Mouse (Mus musculus) hindbrain, embryonic 14.5 days (tissue): Measurements from ENCODE around the gene Gtf3c1. TPM values are rescaled to one million over a fixed set of nuclear protein-coding genes. Genes with fewer than 3 reads are reported as not detected.
A peak's percentile ranks its signal among the peaks of the same experiment; 100 is the strongest.

Experiments
- ATAC-seq: fragments of 200-750 bp; cut with Nextera tagmentation; 2 replicates; pipeline ENCODE4 v1.8.0; 2017; ENCODE audit warnings: moderate number of reproducible peaks, mild to moderate bottlenecking, moderate TSS enrichment, moderate library complexity; ENCODE audit not compliant: low FRiP score
- DNase-seq: peaks from one replicate; pipeline ENCODE4 v3.0.0-alpha.2; 2015; ENCODE audit warnings: low spot score
- H3K27ac ChIP-seq: fragments of 300-500 bp; sonication (generic); 2 replicates; pipeline ENCODE4 v1.5.1; 2014; ENCODE audit warnings: mild to moderate bottlenecking, moderate library complexity
- H3K27me3 ChIP-seq: fragments of 300-500 bp; sonication (generic); 2 replicates; pipeline ENCODE4 v1.6.1; 2014; ENCODE audit warnings: mild to moderate bottlenecking, low read length, mixed read lengths; ENCODE audit not compliant: control insufficient read depth, insufficient read depth
- H3K36me3 ChIP-seq: fragments of 300-500 bp; sonication (generic); replicated peaks from 2 replicates; pipeline ENCODE4 v1.6.1; 2014; ENCODE audit not compliant: control insufficient read depth, insufficient read depth
- H3K4me1 ChIP-seq: fragments of 300-500 bp; sonication (generic); replicated peaks from 2 replicates; pipeline ENCODE4 v1.6.1; 2014; ENCODE audit warnings: antibody characterized with exemption, low read length, mixed read lengths; ENCODE audit not compliant: control insufficient read depth, insufficient read depth
- H3K4me2 ChIP-seq: fragments of 300-500 bp; sonication (generic); replicated peaks from 2 replicates; pipeline ENCODE4 v1.6.1; 2014; ENCODE audit warnings: mild to moderate bottlenecking, moderate library complexity
- H3K4me3 ChIP-seq: fragments of 300-500 bp; sonication (generic); replicated peaks from 2 replicates; pipeline ENCODE4 v1.5.1; 2014; ENCODE audit warnings: mild to moderate bottlenecking, low read length
- H3K9ac ChIP-seq: fragments of 300-500 bp; sonication (generic); 2 replicates; pipeline ENCODE4 v1.6.1; 2014
- H3K9me3 ChIP-seq: fragments of 300-500 bp; sonication (generic); 2 replicates; pipeline ENCODE4 v1.6.1; 2016; ENCODE audit warnings: low read length; ENCODE audit not compliant: control insufficient read depth
- WGBS: fragments of 180-500 bp; shearing (Covaris S2); extraction: QIAGEN DNeasy Blood & Tissue Kit; methylation state at CpG from one replicate; pipeline ENCODE4 v1.1.7; 2014; 5-methylcytosine and 5-hydroxymethylcytosine counted together
- polyA plus RNA-seq: library from polyadenylated mRNA; unstranded; fragments of >200 nt; fragmentation: Nextera tagmentation; extraction: Ambion mirVana; gene quantifications from 2 replicates; pipeline ENCODE4 v1.2.1, GENCODE M21; 2014

Gtf3c1 gene
- polyA plus RNA-seq, 1 experiment from 2014 or later = 33.7 TPM

DNA sequence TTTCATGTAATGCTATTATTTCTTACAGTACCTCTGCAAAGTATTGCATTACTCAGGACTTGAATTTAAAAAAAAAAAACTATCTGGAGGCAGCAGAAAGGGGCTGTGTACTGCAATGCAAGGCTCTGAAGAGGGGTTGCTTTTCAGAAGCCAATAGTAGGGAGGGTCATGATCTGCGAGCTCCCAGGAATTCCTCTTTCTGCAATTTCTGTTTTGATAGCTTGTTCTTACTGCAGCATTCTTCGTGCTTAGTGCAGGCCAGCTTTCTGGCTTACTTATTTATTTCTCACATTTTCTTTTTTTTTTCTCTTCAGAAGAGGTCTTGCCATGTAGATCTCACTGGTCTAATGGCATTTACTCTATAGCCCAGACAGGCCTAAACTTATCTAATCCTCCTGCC, 32.9 kb upstream of the Gtf3c1 start:
- DNase-seq = no peak
- no peak overlapping the region for H3K27ac ChIP-seq
- no peaks in the 10 kb centered on the region for H3K9me3 ChIP-seq
- H3K4me2 ChIP-seq = no peak overlapping the region
- H3K4me3 ChIP-seq = no peak overlapping the region
- no peaks in the 10 kb centered on the region for H3K4me1 ChIP-seq
- no peak for ATAC-seq
- H3K27me3 ChIP-seq = no peaks in the 10 kb centered on the region
- no peaks in the 10 kb centered on the region for H3K36me3 ChIP-seq
- WGBS = 84% methylated on average over 2 of the region's 2 CpGs
- H3K9ac ChIP-seq = no peak overlapping the region

DNA sequence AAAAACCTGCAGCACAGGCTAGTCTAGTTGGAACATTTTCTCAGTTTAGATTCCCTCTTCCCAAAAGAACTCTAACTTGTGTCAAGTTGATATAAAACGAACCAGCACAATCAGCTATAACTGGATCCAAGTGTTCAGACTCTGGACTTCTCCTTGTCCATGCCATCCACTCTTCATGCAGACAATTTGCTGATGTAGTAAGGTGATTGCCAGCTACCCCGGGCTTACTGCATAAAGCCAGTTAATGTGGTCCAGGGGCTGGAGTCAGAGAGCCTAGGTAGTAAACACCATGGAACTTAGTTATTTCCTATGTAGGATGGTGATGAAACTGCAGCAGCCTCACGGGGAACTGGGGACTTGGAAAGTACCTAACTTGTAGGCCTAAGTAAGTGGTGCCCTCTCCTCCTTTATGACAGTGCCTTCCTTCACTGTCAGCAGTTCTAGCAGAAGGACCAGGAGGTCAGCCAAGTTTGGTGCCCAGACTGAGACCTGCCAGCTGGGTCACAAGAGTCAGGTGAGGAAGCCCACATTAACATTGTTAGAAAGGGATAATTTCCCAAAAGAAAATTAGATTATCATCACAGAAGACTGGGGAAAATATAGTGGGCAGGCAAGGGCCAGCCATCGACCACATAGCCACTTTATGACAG, 28.9 kb upstream of the Gtf3c1 start:
- Histone ChIP-seq H3K36me3 (no peaks in the 10 kb centered on the region), H3K27ac (no peak overlapping the region), H3K27me3 (no peaks in the 10 kb centered on the region), H3K4me1 (peaks cover 3% of the 10 kb centered on the region; the same call in 1 of the 2 replicates), H3K9ac (no peak overlapping the region), H3K4me3 (no peak overlapping the region), H3K9me3 (no peaks in the 10 kb centered on the region), H3K4me2 (no peak overlapping the region)
- 89% methylated on average over 4 of the region's 4 CpGs for WGBS
- ATAC-seq (no peak), DNase-seq (no peak)

DNA sequence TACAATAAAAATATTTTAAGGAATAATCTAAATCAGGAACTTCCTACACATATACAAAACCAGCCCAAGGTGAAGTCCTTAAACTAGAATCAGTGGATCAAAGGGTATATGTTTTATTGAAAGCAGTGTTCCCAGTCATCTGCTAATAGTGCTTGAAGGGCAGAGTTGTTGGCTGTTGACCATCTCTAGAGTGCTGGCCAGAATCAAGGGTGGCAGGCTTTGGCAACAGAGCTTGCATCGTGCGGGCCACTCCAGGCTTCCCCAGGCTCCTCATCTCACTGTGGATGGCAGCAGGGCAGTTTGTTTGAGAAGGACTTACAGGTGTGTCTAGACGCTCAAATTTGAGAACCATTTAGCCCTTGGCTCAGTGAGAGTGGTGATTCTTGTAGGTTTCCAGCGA, 26.2 kb upstream of the Gtf3c1 start:
- Histone ChIP-seq H3K4me1 (peaks cover 8% of the 10 kb centered on the region; the same call in 1 of the 2 replicates), H3K9me3 (no peaks in the 10 kb centered on the region), H3K36me3 (no peaks in the 10 kb centered on the region), H3K4me2 (no peak overlapping the region), H3K27me3 (no peaks in the 10 kb centered on the region), H3K27ac (no peak overlapping the region), H3K9ac (no peak overlapping the region), H3K4me3 (no peak overlapping the region)
- 93% methylated on average over 4 of the region's 4 CpGs for WGBS
- no peak for ATAC-seq
- DNase-seq = no peak

DNA sequence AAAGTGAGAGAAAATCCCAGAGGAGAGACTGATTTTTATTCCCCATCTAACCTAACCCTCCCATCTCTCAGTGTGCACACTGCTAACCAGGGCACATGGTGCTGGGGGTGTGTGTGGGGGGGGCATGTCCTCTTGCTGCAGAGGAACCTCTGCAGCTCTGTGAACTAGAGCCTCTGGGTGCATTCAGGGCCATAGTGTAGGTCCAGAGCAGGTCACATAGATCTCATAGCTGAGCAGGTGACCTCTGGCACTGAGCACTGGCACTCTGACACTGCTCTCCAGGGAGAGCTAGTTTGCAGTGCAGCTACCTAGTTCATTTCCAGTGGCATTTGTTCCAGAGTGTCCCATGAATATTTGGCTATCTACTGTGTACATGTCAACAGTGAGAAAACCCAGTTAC, 24.1 kb upstream of the Gtf3c1 start:
- Histone ChIP-seq H3K27ac (no peak overlapping the region), H3K4me2 (no peak overlapping the region), H3K4me3 (no peak overlapping the region), H3K9ac (no peak overlapping the region), H3K36me3 (no peaks in the 10 kb centered on the region), H3K4me1 (peaks cover 8% of the 10 kb centered on the region; the same call in 1 of the 2 replicates), H3K27me3 (no peaks in the 10 kb centered on the region), H3K9me3 (no peaks in the 10 kb centered on the region)
- DNase-seq = no peak
- ATAC-seq = no peak

DNA sequence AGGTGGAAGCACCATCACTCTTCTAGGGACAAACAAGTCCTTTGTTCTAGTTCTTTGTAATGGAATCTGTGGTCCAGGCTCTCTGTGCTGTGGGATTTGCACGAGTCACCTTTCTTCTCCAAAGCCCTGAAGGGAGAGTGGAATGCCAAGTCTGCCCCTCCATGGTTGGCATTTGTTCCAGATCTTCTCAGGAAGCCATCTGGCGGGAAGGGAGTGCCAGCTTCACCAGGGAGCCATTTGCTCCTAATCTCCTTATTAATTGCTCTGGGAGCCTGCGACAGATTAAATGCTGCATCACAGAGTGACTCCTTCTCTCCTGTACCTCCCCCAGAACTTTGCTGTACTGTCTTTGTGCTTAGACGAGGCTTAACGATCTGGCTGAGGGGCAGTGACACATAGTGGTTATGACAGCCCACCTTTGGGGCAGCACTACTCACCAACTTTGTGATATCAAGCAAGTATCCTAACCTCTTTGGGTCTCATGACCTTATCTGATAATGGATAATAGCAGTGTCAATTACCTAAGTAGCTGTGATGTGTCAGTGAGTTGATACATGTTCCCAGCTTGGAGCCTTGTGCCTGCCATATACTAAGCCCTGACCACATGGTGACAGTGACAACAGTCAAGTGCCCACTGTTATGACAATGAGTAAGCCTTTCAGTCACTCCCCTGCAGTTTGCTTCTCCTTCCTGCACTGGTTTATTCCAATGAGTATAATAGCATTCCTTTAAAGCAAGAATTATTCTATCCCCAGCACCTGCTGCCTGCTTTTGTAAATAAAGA, 15.8 kb upstream of the Gtf3c1 start:
- ATAC-seq (no peak), DNase-seq (peak; percentile 44)
- Histone ChIP-seq H3K27ac (no peak overlapping the region), H3K4me1 (peaks cover 9% of the 10 kb centered on the region), H3K4me3 (no peak overlapping the region), H3K36me3 (no peaks in the 10 kb centered on the region), H3K9ac (no peak overlapping the region), H3K4me2 (no peak overlapping the region), H3K27me3 (no peaks in the 10 kb centered on the region), H3K9me3 (no peaks in the 10 kb centered on the region)
- whole genome bisulfite sequencing = 42% methylated on average over 5 of the region's 5 CpGs

DNA sequence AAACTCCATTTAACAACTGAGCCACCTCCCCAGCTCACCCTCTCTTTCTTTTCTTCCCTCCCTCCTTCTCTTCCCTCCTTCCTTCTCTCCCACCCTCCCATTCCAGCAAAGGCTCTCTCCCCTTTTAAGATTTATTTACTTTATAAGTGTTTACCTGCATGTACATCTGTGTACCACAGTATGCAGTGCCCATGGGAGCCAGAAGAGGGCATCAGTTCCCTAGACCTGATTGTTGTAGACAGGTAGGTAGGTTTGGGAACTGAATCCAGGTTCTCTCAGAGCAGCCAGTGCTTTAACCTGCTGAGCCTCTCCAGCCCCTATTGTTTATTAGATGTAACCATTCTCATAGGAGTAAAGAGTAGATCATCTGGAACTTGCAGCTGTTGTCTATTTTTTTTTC, 14.5 kb upstream of the Gtf3c1 start:
- no peak overlapping the region for H3K27ac ChIP-seq
- no peak for DNase-seq

DNA sequence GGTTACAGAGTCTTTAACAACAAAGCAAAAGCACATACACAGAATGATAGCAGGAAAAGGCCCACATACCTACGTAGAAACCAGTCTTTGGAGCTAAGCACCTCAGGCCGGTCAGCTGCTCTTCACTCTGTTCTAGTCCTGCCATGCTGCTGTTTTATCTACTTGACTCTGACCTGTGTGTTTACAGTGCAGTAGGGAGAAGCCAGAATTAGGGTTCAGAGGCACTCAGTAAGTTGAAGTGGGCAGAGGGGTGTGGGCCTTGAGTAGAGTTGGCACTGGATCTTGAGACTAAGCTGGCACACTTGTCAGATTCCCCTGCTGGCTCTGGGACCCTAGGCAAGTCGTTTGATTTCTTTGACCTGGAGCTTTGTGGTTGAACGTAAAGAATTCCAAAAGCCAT, 13.5 kb upstream of the Gtf3c1 start:
- Histone ChIP-seq H3K36me3 (no peaks in the 10 kb centered on the region), H3K27ac (no peak overlapping the region), H3K9ac (no peak overlapping the region), H3K4me2 (no peak overlapping the region), H3K27me3 (no peaks in the 10 kb centered on the region), H3K4me1 (peaks cover 9% of the 10 kb centered on the region), H3K9me3 (no peaks in the 10 kb centered on the region), H3K4me3 (no peak overlapping the region)
- WGBS = 85% methylated on average over 4 of the region's 4 CpGs
- DNase-seq (no peak), ATAC-seq (no peak)

More for the DNA sequence above, 14.5 kb upstream of the Gtf3c1 start:
- ATAC-seq = no peak
- no peak overlapping the region for H3K4me3 ChIP-seq
- H3K9ac ChIP-seq = no peak overlapping the region
- peaks cover 9% of the 10 kb centered on the region for H3K4me1 ChIP-seq
- no peaks in the 10 kb centered on the region for H3K27me3 ChIP-seq
- H3K9me3 ChIP-seq = no peaks in the 10 kb centered on the region
- no peaks in the 10 kb centered on the region for H3K36me3 ChIP-seq
- no peak overlapping the region for H3K4me2 ChIP-seq

DNA sequence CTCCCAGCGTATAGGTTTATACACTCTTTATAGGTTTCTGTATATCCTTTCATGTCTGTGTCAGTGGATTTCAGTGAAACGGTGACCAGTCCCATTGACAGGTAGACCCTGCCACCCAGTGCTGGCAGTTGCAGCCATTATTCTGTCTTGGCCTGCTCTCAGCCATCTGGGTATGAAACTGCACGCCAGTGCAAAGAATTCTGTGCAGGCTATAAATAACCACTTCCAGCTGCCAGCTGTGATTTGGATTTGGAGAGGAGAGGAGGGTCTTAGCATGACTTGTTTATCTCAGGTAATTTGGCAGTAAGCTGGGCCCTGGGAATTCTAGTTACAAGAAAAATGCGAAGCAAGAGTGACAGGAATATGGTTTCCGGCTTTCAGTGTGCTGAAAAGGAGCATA, 12.8 kb upstream of the Gtf3c1 start:
- H3K4me2 ChIP-seq = no peak overlapping the region
- H3K4me3 ChIP-seq = no peak overlapping the region
- no peaks in the 10 kb centered on the region for H3K36me3 ChIP-seq
- DNase-seq = peak; percentile 38
- no peaks in the 10 kb centered on the region for H3K9me3 ChIP-seq
- no peak overlapping the region for H3K27ac ChIP-seq
- H3K27me3 ChIP-seq = no peaks in the 10 kb centered on the region
- peaks cover 9% of the 10 kb centered on the region for H3K4me1 ChIP-seq
- 69% methylated on average over 5 of the region's 5 CpGs for WGBS
- no peak for ATAC-seq
- no peak overlapping the region for H3K9ac ChIP-seq

DNA sequence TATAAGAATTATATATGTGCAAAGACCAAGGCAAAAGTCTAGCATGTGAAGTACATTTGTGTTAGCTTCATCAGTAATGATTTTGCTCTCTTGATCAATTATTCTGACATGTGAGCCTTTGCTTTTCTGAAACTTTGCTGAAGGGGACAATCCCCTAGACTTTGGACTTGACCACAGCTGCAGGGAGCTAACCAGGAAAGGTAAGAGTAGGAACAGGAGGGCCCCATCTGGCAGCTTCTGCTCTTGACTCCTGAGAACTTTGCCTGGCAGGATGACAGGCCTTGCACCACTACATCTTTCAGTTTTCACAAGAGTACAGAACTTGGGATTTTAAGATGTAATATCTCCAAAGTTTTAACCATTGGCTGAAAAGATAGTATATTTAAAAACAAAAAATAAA, 10.0 kb upstream of the Gtf3c1 start:
- no peaks in the 10 kb centered on the region for H3K27me3 ChIP-seq
- DNase-seq (no peak), ATAC-seq (no peak)
- H3K36me3 ChIP-seq = no peaks in the 10 kb centered on the region
- H3K4me1 ChIP-seq = no peaks in the 10 kb centered on the region; the same call in 1 of the 2 replicates
- H3K4me3 ChIP-seq = no peak overlapping the region
- no peak overlapping the region for H3K9ac ChIP-seq
- H3K27ac ChIP-seq = no peak overlapping the region
- H3K4me2 ChIP-seq = no peak overlapping the region
- no peaks in the 10 kb centered on the region for H3K9me3 ChIP-seq
